Mouse (Mus musculus): ENCODE measurements at regions not wholly inside any gene's neighbourhood (a gene's known extent, or its start where the extent isn't known, plus 50 kb on each side); places are given as distances from the start of the nearest gene placed in this dataset.

GRCm38 (mm10) chr12:113358077-113358476, 131.2 kb upstream of the Adam6b start:
- TF ChIP-seq CTCF (IDR thresholded peaks at IDR 0.05; ENCODE audit: low read depth) (no peak), EP300 (IDR thresholded peaks at IDR 0.05; ENCODE audit: low read depth) (no peak)

All from liver, postnatal 0 days (tissue).